Mouse (Mus musculus): Measurements from ENCODE around the gene Stx1a.
"Not testable (repeated sequence)": the region's sequence is repeated elsewhere in the genome, so short reads cannot be mapped to it uniquely, and the experiment has no call there.

Stx1a gene

GRCm38 (mm10) chr5:135039541-135039940, 16.3 kb downstream of the Stx1a start:
- no peak for DNase-seq (ENCODE audit: low spot score in 2 of 2)

- DNase-seq (ENCODE audit: low spot score in 2 of 2): no peak
These were observed 16.8 kb downstream of the Stx1a start for GRCm38 (mm10) chr5:135040059-135040458.

- peak in 1 of 2 experiments; percentile 52 for DNase-seq (ENCODE audit: low spot score in 2 of 2)
These were observed 17.5 kb downstream of the Stx1a start for GRCm38 (mm10) chr5:135040777-135041176.

- DNase-seq (ENCODE audit: low spot score in 2 of 2): no peak
These were observed 19.0 kb downstream of the Stx1a start for GRCm38 (mm10) chr5:135042105-135042788.

DNA sequence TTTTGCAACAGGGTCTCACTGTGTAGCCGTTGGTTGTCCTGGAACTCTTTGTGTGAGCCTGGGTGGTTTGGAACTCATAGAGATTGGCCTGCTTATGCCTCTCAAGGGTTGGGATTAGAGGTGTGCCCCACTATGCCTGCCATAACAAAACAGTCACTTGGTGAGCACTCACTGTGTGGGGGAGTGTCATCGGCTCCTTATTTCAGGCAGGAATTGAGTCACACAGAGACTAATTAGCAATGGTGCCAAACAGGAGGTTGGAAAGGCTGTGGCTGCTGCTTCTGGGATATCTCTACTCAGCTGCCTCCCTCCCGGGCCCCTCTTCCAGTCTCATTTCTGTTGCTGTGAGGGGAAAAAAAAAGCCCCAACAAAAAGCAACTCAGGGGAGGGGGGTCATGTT, 21.3 kb downstream of the Stx1a start:
- no peak for DNase-seq (ENCODE audit: low spot score in 2 of 2)

- DNase-seq (ENCODE audit: low spot score in 2 of 2): no peak
These were observed 25.3 kb downstream of the Stx1a start for GRCm38 (mm10) chr5:135048539-135048938.

DNA sequence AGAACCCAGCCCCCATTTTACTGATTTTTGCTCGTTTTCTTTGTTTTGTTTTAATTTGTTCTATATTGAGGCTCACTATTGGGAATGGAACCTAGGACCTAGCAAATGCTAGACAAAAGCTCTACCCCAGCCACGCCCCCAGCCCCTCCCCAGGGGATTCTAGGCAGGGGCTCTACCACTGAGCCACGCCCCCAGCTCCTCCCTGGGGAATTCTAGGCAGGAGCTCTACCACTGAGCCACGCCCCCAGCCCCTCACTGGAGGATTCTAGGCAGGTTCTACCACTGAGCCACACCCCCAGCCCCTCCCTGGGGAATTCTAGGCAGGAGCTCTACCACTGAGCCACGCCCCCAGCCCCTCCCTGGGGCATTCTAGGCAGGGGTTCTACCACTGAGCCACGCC, 26.0 kb downstream of the Stx1a start:
- DNase-seq (ENCODE audit: low spot score in 2 of 2): not testable (repeated sequence)

DNA sequence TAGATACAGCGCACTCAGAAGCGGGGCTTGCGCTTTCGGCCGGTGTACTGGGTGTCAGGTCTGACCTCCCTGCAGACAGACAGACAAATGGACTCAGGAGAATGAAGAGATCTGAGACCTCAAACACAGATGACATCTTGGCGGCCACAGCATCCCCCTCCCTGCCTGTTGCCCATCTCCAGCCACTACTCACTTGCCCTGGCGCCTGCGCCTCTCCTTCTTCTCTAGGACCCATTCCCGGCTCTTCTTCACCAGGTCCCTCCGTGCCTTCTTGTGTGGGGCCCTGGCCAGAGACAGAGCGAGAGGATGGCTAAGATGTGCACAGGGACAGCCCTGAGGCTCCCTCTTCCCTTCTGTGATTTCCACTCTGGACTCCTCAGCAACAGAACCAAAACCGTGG, 30.1 kb downstream of the Stx1a start:
- no peak for DNase-seq (ENCODE audit: low spot score in 2 of 2)

DNA sequence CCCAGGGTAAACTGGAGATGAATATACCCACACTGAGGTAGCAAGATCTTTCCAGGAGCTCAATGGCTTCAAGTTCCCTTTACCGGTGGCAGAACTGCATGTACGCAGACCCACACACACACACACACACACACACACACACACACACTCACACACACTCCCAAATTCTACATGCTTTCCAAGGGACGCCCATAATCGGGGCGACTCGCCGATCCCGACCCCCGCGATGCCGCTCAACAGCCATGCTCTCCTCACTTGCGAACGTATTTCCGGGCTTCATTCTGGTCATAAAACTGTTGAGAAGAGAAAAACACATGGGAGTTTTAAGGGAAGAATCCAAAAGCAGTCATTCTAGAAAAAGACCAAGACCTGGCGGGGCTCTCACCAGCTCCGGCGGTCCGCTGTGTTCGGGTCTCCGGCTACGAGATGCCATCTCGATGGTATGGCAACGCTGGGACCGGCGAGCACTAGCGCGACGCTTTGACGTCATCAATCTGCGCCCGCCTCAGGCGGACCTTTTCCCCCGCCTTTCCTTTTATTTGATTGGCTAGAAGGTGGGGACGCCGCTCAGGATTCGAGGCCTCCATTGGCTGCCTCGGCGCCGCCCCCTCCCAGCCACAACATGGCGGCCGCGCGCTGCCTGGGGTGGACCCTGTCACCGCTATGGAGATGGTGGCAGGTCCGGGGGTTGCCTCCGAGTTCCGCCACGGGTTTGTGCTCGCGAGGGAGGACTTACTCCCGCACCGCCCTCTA, 40.5 kb downstream of the Stx1a start, which contains the start of gene Dnajc30:
Dnajc30 (plus strand) TSS at position 574 of the 753 bp plus-strand sequence.
- peak; percentile 94 to 97 for DNase-seq (ENCODE audit: low spot score in 2 of 2)

DNA sequence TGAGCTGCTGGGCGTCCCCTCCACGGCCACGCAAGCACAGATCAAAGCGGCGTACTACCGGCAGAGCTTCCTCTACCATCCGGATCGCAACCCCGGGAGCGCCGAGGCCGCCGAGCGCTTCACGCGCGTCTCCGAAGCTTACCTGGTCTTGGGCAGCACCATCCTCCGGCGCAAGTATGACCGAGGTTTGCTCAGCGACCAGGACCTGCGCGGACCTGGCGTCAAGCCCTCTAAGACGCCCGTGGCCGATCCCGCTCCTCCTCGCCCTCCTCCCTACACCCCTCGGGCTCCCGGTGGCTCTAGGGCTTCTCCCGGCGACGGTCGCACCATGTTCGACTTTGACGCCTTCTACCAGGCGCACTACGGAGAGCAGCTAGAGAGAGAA, 41.1 kb downstream of the Stx1a start:
- no peak for DNase-seq (ENCODE audit: low spot score in 2 of 2)

- not testable (repeated sequence) for DNase-seq (ENCODE audit: low spot score in 2 of 2)
These were observed 41.7 kb downstream of the Stx1a start, which contains the start of gene Bud23 for GRCm38 (mm10) chr5:135064909-135065446. Bud23 (minus strand) TSS chr5:135064959.

DNA sequence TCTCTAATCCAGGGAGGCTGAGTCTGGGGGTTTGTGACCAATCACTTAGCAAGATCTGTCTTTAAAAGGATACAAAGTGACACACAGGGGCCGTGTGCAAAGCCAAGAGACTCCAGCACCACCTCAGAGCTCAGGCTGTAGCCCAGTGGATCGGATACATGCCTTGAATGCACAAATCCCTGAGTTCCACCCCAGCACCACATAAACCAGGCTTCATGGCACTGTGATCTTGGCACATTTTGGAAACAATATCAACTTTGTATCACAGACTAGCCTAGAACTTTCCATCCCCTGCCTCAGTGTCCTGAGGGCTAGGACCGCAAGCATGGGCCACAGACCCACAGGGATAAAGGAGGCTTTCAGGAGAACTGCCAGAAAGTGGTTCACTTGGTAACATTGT, 42.7 kb downstream of the Stx1a start:
- no peak for DNase-seq (ENCODE audit: low spot score in 2 of 2)

GRCm38 (mm10) chr5:135070448-135070847, 47.2 kb downstream of the Stx1a start:
- no peak for DNase-seq (ENCODE audit: low spot score in 2 of 2)

- no peak for DNase-seq (ENCODE audit: low spot score in 2 of 2)
These were observed 48.8 kb downstream of the Stx1a start for GRCm38 (mm10) chr5:135072061-135072460.

GRCm38 (mm10) chr5:135072720-135073119, 49.4 kb downstream of the Stx1a start:
- DNase-seq (ENCODE audit: low spot score in 2 of 2): no peak

GRCm38 (mm10) chr5:135073349-135074150, 50.3 kb downstream of the Stx1a start:
- DNase-seq (ENCODE audit: low spot score in 2 of 2): no peak

- DNase-seq (ENCODE audit: low spot score in 2 of 2): no peak
These were observed 52.4 kb downstream of the Stx1a start for GRCm38 (mm10) chr5:135075655-135076054.

DNA sequence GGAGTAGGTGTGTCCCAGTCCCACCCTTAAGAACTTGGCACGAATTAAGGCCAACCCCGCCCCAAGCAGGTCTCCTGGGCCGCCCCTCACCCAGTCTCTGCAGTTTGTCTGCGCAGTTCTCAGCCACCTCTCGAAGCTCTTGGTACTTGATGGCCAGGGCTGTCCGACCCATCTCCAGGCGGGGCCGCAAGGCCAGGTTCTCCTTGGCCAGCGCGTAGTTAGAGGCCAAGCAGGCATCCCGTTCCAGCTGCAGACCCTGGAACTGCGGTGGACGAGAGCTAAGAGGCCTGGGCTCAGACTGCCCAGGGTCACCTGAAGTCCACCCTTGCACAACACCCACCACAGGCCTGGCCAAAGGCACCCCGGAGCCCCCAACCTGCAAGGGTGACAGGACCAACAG, 53.1 kb downstream of the Stx1a start:
- DNase-seq (ENCODE audit: low spot score in 2 of 2): no peak

DNA sequence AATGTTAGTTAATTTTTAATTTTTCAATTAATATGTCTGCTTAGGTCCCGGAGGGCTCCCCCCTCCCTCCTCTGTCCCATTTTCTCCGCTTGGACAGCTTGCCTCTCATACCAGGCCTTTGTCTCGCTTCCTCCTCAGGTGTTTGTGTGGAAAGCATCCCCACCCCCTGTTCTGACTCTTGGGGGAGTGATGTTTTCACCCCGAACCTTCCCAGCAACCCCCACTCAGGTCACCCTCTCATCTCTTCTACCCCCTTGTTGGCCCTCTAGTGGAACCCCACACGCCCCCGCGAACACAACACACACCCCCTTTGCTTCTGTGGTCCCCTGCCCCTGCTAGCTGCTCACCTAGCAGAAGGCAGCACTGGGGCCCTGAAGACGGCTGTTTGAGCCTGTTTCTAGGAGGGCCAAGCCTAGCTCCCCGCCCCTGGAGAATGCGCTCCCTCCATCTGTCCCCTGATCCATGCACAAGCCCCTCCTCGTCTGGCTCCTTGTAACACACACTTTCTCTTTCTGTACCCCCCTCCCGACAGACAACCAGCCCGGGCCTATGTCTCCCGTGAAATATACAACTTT, 53.7 kb downstream of the Stx1a start:
- DNase-seq (ENCODE audit: low spot score in 2 of 2): no peak

GRCm38 (mm10) chr5:135077564-135078481, 54.5 kb downstream of the Stx1a start, which contains the start of gene Vps37d:
Vps37d (minus strand) TSS chr5:135078266.
- DNase-seq (ENCODE audit: low spot score in 2 of 2): peak; percentile 89 to 96

GRCm38 (mm10) chr5:135078482-135078810, 55.2 kb downstream of the Stx1a start:
- DNase-seq (ENCODE audit: low spot score in 2 of 2): no peak
